Mouse (Mus musculus): ENCODE measurements around the gene Ss18l1. TPM values are rescaled to one million over a fixed set of nuclear protein-coding genes. Genes with fewer than 3 reads are reported as not detected.

The Ss18l1 gene
- polyA plus RNA-seq (2014; fragmentation: Illumina TruSeq; extraction: RNeasy Lipid Tissue Mini Kit (QIAGEN cat#74804); ENCODE audit: low read depth, low replicate concordance) = 3.4 TPM

GRCm38 (mm10) chr2:180042256-180042857, at the start of gene Ss18l1, which contains the start of gene Psma7:
TSS of gene Ss18l1 (plus strand) at chr2:180042509.
TSS of gene Psma7 (minus strand) at chr2:180042433.

GRCm38 (mm10) chr2:180024401-180025098, 17.8 kb upstream of the Ss18l1 start, which contains the start of gene Lsm14b:
TSS of gene Lsm14b (plus strand) at chr2:180024987.

GRCm38 (mm10) chr2:180070481-180071453, 28.5 kb downstream of the Ss18l1 start, which contains the start of gene Mtg2:
TSS of gene Mtg2 (plus strand) at chr2:180070588.

DNA sequence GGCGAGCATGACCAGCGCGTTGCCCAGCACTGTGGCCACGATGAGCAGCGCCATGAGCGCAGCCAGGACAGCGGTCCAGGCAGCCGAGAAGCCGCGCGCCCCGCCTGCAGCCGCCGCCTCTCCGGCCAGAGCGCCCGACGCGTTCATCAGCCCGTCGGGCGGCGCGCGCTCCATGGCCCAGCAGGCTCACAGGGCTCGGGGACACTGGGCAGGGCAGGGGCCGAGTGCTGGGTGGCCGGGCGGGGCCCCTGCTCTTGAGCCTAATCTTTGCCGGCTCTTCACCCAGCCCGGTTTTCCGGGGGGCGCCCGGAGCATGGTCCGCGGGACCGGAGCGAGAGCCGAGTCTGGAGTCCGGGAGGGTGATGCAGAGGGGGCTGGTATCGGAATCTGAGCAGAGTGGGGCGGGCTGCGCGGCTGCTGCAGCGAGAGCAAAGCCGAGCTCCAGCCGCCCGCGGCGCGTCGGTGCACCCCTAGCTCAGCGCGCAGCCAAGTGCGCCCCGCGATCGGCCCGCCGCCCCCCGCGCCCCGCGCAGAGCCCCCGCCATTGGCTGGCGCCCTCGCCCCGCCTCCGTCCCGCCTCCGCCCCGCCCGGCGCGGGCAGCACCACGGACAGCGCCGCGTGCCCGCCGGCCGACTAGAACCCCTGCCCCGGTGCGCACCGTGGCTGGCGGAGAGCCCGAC, 61.8 kb downstream of the Ss18l1 start, which contains the start of gene Hrh3:
Hrh3 (minus strand) TSS at position 511 of the 681 bp plus-strand sequence.

DNA sequence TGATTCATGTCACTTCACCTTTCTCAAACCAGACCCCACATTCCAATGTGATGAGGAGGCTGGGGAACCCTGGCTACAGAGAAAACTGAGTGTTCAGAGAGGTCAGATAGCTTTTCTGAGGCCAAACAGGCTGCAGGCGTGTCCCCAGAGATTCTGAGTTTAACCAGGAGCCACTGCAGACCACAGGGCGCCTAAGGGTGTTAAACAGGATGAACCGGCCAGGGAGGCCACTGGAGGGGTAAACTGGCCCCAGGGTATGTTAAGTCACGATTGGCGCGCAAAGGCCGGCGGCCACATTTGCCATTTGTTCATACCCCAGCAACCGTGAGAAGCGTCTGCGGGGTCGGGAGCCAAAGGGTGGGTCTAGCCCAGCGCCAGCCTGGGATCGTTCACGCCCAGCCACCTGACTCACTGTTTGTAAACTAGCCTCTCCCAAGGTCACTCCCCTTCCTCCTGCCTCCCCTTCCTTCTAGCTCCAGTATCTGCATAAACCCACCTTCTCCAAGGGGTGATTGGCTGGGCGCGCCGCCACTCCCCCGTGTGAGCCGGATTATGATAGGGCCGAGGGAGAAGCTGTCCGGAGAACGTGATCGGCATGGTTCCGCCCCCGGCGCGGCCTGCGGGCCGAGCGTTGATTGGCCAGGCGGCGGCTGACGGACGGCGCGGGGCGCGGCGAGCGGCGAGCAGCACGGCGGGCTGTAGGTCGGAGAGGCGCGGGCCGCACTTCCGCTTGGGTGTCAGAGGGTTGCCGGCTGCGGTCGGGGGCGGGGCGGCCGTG, 76.5 kb downstream of the Ss18l1 start, which contains the start of gene Osbpl2:
Osbpl2 (plus strand) TSS at position 646 of the 778 bp plus-strand sequence.

Other genes with a start within 250 kb of the Ss18l1 start
- 5.4 TPM for gene Taf4, start 65.9 kb upstream of the Ss18l1 start, polyA plus RNA-seq (2014; fragmentation: Illumina TruSeq; extraction: RNeasy Lipid Tissue Mini Kit (QIAGEN cat#74804); ENCODE audit: low read depth, low replicate concordance)
- 42.6 TPM for gene Lsm14b, start 17.5 kb upstream of the Ss18l1 start, polyA plus RNA-seq (2014; fragmentation: Illumina TruSeq; extraction: RNeasy Lipid Tissue Mini Kit (QIAGEN cat#74804); ENCODE audit: low read depth, low replicate concordance)
- gene Psma7, start 76 bp upstream of the Ss18l1 start, polyA plus RNA-seq (2014; fragmentation: Illumina TruSeq; extraction: RNeasy Lipid Tissue Mini Kit (QIAGEN cat#74804); ENCODE audit: low read depth, low replicate concordance) = 21.7 TPM
- 1.1 TPM for gene Mtg2, start 28.1 kb downstream of the Ss18l1 start, polyA plus RNA-seq (2014; fragmentation: Illumina TruSeq; extraction: RNeasy Lipid Tissue Mini Kit (QIAGEN cat#74804); ENCODE audit: low read depth, low replicate concordance)
- gene Hrh3, start 62.0 kb downstream of the Ss18l1 start, polyA plus RNA-seq (2014; fragmentation: Illumina TruSeq; extraction: RNeasy Lipid Tissue Mini Kit (QIAGEN cat#74804); ENCODE audit: low read depth, low replicate concordance) = not detected
- 29.3 TPM for gene Osbpl2, start 76.8 kb downstream of the Ss18l1 start, polyA plus RNA-seq (2014; fragmentation: Illumina TruSeq; extraction: RNeasy Lipid Tissue Mini Kit (QIAGEN cat#74804); ENCODE audit: low read depth, low replicate concordance)
- gene Adrm1, start 129.0 kb downstream of the Ss18l1 start, polyA plus RNA-seq (2014; fragmentation: Illumina TruSeq; extraction: RNeasy Lipid Tissue Mini Kit (QIAGEN cat#74804); ENCODE audit: low read depth, low replicate concordance) = 20.2 TPM
- gene Lama5, start 183.3 kb downstream of the Ss18l1 start, polyA plus RNA-seq (2014; fragmentation: Illumina TruSeq; extraction: RNeasy Lipid Tissue Mini Kit (QIAGEN cat#74804); ENCODE audit: low read depth, low replicate concordance) = 0.35 TPM
- 56.7 TPM for gene Rps21, start 214.9 kb downstream of the Ss18l1 start, polyA plus RNA-seq (2014; fragmentation: Illumina TruSeq; extraction: RNeasy Lipid Tissue Mini Kit (QIAGEN cat#74804); ENCODE audit: low read depth, low replicate concordance)
- gene Cables2, start 231.0 kb downstream of the Ss18l1 start, polyA plus RNA-seq (2014; fragmentation: Illumina TruSeq; extraction: RNeasy Lipid Tissue Mini Kit (QIAGEN cat#74804); ENCODE audit: low read depth, low replicate concordance) = 10.9 TPM
- gene Rbbp8nl, start 247.4 kb downstream of the Ss18l1 start, polyA plus RNA-seq (2014; fragmentation: Illumina TruSeq; extraction: RNeasy Lipid Tissue Mini Kit (QIAGEN cat#74804); ENCODE audit: low read depth, low replicate concordance) = not detected